Comparison of ENCODE assay signal across 18 mouse cellular contexts in genomic region chr10:69726265-69726664, GRCm38 (mm10).
"Had no signal": no experiment of that assay in that cellular context is flagged by ENCODE, and none has a peak within 500 bp of the region (broad histone marks: within the 10 kb centered on the region; RNA-seq: fewer than 3 reads in every experiment).

No protein-coding gene starts in this region.

- DNase-seq: layer of hippocampus, adult 9-11 months; layer of hippocampus, postnatal 36 days; left cerebral cortex, postnatal 4 days; liver, postnatal 0 days; lung, embryonic 14.5 days; right cerebral cortex, adult 18-20 months; right cerebral cortex, postnatal 14 days; spleen, adult 18-20 months; thymus, postnatal 25 days had no signal

- H3K27ac ChIP-seq: limb, embryonic 12.5 days; limb, embryonic 15.5 days; liver, embryonic 14.5 days; macrophage; midbrain, embryonic 12.5 days; midbrain, embryonic 15.5 days; stomach, embryonic 15.5 days had no signal

- H3K36me3 ChIP-seq: limb, embryonic 12.5 days; limb, embryonic 15.5 days; midbrain, embryonic 12.5 days; midbrain, embryonic 15.5 days; stomach, embryonic 15.5 days had no signal

- H3K9me3 ChIP-seq: limb, embryonic 12.5 days; limb, embryonic 15.5 days; midbrain, embryonic 12.5 days; midbrain, embryonic 15.5 days; stomach, embryonic 15.5 days had no signal

- H3K4me2 ChIP-seq: limb, embryonic 12.5 days; limb, embryonic 15.5 days; liver, embryonic 11.5 days; lung, embryonic 14.5 days; midbrain, embryonic 12.5 days; midbrain, embryonic 15.5 days; stomach, embryonic 15.5 days had no signal

- ATAC-seq: liver, postnatal 0 days; lung, postnatal 0 days; midbrain, embryonic 15.5 days had no signal

- H3K27me3 ChIP-seq: limb, embryonic 12.5 days; limb, embryonic 15.5 days; midbrain, embryonic 12.5 days; midbrain, embryonic 15.5 days; stomach, embryonic 15.5 days had no signal

- H3K9ac ChIP-seq: limb, embryonic 12.5 days; limb, embryonic 15.5 days; liver, embryonic 14.5 days; liver, postnatal 0 days; lung, embryonic 14.5 days; midbrain, embryonic 12.5 days; midbrain, embryonic 15.5 days; stomach, embryonic 15.5 days had no signal

- H3K4me3 ChIP-seq: limb, embryonic 12.5 days; limb, embryonic 15.5 days; midbrain, embryonic 12.5 days; midbrain, embryonic 15.5 days; stomach, embryonic 15.5 days had no signal
